Mouse (Mus musculus): ENCODE measurements around the gene Tspan32. TPM values are rescaled to one million over a fixed set of nuclear protein-coding genes. Genes with fewer than 3 reads are reported as not detected.

Tspan32 gene
- total and polyA plus RNA-seq, 2 experiments from 2014 or later: 0.46 to 1.7 TPM

DNA sequence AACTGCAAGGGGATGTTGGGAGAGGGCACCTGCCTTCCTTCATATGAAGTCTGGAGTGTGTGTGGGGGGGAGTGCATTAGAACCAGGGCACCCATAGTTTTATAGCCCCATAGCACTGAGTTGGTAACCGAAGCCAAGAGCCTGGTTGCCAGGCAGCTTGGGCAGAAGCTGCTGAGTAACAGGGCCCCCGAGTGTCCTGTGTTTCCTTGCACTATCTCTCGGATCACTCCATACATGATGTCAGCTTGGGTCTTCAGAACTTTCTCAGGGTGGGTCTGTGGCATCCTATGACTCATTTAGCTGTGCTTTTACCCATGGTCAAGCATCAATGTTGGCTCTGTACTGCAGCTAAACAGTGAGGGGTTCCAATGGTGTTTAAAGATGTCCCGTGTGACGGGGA is 52.2 kb downstream of the Tspan32 start:
- H3K4me2 ChIP-seq (ENCODE audit: low read depth, low read length): peak overlapping the region; percentile 97
- peaks cover 62% of the 10 kb centered on the region for H3K4me1 ChIP-seq (ENCODE audit: control insufficient read depth, insufficient read depth)
- TF ChIP-seq EP300 (IDR thresholded peaks at IDR 0.05; ENCODE audit: low read depth) (no peak), CTCF (IDR thresholded peaks at IDR 0.05; ENCODE audit: low read depth) (no peak)
- ATAC-seq (ENCODE audit: insufficient read depth, low read depth) (no peak), DNase-seq (ENCODE audit: low spot score) (no peak)
- peaks cover 25% of the 10 kb centered on the region for H3K36me3 ChIP-seq (replicated peaks; ENCODE audit: control insufficient read depth, insufficient read depth, low read length)
- 0 out of 2 replicates have a peak overlapping the region, but pooled peaks have one; percentile 5 for H3K9ac ChIP-seq (replicated peaks; ENCODE audit: low read depth, low read length)
- no peaks in the 10 kb centered on the region for H3K27me3 ChIP-seq (ENCODE audit: control insufficient read depth, insufficient read depth, low read length)
- 59% methylated on average over 5 of the region's 5 CpGs for WGBS
- peak overlapping the region; percentile 99 for H3K27ac ChIP-seq (ENCODE audit: low read depth)
- 0 out of 2 replicates have a peak overlapping the region, but pooled peaks have one; percentile 0 for H3K4me3 ChIP-seq (ENCODE audit: low read depth, low read length)
- no peaks in the 10 kb centered on the region for H3K9me3 ChIP-seq (replicated peaks; ENCODE audit: control insufficient read depth, low read length)

GRCm38 (mm10) chr7:143057667-143058220 is 52.9 kb downstream of the Tspan32 start:
- peak overlapping the region; percentile 24; the same call in 1 of the 2 replicates for H3K9ac ChIP-seq (replicated peaks; ENCODE audit: low read depth, low read length)
- 0 out of 2 replicates have a peak, but pooled peaks have one; percentile 13 for ATAC-seq (ENCODE audit: insufficient read depth, low read depth)
- H3K9me3 ChIP-seq (replicated peaks; ENCODE audit: control insufficient read depth, low read length): no peaks in the 10 kb centered on the region
- H3K4me1 ChIP-seq (ENCODE audit: control insufficient read depth, insufficient read depth): peaks cover 57% of the 10 kb centered on the region
- peak overlapping the region; percentile 97 for H3K4me2 ChIP-seq (ENCODE audit: low read depth, low read length)
- DNase-seq (ENCODE audit: low spot score): no peak
- TF ChIP-seq EP300 (IDR thresholded peaks at IDR 0.05; ENCODE audit: low read depth) (no peak), CTCF (IDR thresholded peaks at IDR 0.05; ENCODE audit: low read depth) (no peak)
- peak overlapping the region; percentile 99 for H3K27ac ChIP-seq (ENCODE audit: low read depth)
- no peaks in the 10 kb centered on the region for H3K27me3 ChIP-seq (ENCODE audit: control insufficient read depth, insufficient read depth, low read length)
- H3K36me3 ChIP-seq (replicated peaks; ENCODE audit: control insufficient read depth, insufficient read depth, low read length): peaks cover 32% of the 10 kb centered on the region
- peak overlapping the region; percentile 12 for H3K4me3 ChIP-seq (ENCODE audit: low read depth, low read length)
- 3% methylated on average over 9 of the region's 9 CpGs for WGBS

GRCm38 (mm10) chr7:143058221-143058697 is 53.4 kb downstream of the Tspan32 start:
- Histone ChIP-seq H3K4me3 (ENCODE audit: low read depth, low read length) (peak overlapping the region; percentile 12), H3K9me3 (replicated peaks; ENCODE audit: control insufficient read depth, low read length) (no peaks in the 10 kb centered on the region), H3K27me3 (ENCODE audit: control insufficient read depth, insufficient read depth, low read length) (no peaks in the 10 kb centered on the region), H3K4me2 (ENCODE audit: low read depth, low read length) (peak overlapping the region; percentile 97), H3K9ac (replicated peaks; ENCODE audit: low read depth, low read length) (peak overlapping the region; percentile 24), H3K4me1 (ENCODE audit: control insufficient read depth, insufficient read depth) (peaks cover 57% of the 10 kb centered on the region), H3K36me3 (replicated peaks; ENCODE audit: control insufficient read depth, insufficient read depth, low read length) (peaks cover 38% of the 10 kb centered on the region), H3K27ac (ENCODE audit: low read depth) (peak overlapping the region; percentile 99)
- ATAC-seq (ENCODE audit: insufficient read depth, low read depth): peak; percentile 61
- peak; percentile 74 for DNase-seq (ENCODE audit: low spot score)
- no peak for TF ChIP-seq CTCF (IDR thresholded peaks at IDR 0.05; ENCODE audit: low read depth)
- TF ChIP-seq EP300 (IDR thresholded peaks at IDR 0.05; ENCODE audit: low read depth): peak; percentile 60; the same call in 1 of the 2 replicates
- WGBS: 7% methylated on average over 5 of the region's 5 CpGs

DNA sequence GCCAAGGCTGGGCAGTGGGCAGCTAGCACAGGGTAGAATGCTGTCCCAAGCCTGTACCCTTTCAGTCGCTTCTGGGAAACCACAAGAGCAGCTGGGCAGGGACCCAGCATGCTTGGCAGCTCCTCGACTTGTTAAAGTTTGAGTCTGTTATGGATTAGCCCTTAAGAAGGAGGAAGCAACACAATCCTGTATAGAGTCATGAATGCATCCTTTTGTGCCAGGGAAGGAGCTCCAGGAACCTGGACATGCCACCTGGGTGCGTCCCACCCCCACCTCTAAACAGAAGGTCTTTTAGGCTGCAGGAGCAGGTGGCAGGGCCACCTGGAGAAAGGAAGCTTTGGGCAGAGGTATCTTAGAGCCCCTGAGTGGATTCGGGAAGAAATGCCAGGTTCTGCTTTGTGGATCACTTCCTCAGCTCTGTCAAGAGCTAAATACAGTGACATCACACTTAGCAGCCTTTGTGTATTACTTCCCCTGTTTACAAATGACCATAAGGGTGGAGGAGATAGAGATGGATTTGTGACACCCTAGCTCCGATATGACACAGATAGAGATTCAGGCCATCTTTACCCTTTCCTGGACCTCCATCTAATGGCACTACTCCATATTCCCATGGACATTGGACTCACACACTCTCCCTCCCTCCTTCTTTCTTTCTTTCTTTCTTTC is 54.5 kb downstream of the Tspan32 start:
- Histone ChIP-seq H3K4me1 (ENCODE audit: control insufficient read depth, insufficient read depth) (peaks cover 57% of the 10 kb centered on the region), H3K27ac (ENCODE audit: low read depth) (peak overlapping the region; percentile 99), H3K36me3 (replicated peaks; ENCODE audit: control insufficient read depth, insufficient read depth, low read length) (peaks cover 48% of the 10 kb centered on the region), H3K9ac (replicated peaks; ENCODE audit: low read depth, low read length) (peak overlapping the region; percentile 24), H3K27me3 (ENCODE audit: control insufficient read depth, insufficient read depth, low read length) (no peaks in the 10 kb centered on the region), H3K4me3 (ENCODE audit: low read depth, low read length) (no peak overlapping the region), H3K9me3 (replicated peaks; ENCODE audit: control insufficient read depth, low read length) (no peaks in the 10 kb centered on the region), H3K4me2 (ENCODE audit: low read depth, low read length) (peak overlapping the region; percentile 97)
- no peak for DNase-seq (ENCODE audit: low spot score)
- no peak for ATAC-seq (ENCODE audit: insufficient read depth, low read depth)
- TF ChIP-seq CTCF (IDR thresholded peaks at IDR 0.05; ENCODE audit: low read depth) (no peak), EP300 (IDR thresholded peaks at IDR 0.05; ENCODE audit: low read depth) (no peak)
- 33% methylated on average over 5 of the region's 5 CpGs for WGBS

- ATAC-seq (ENCODE audit: insufficient read depth, low read depth): no peak
- H3K36me3 ChIP-seq (replicated peaks; ENCODE audit: control insufficient read depth, insufficient read depth, low read length): peaks cover 78% of the 10 kb centered on the region
- H3K9ac ChIP-seq (replicated peaks; ENCODE audit: low read depth, low read length): no peak overlapping the region
- H3K4me3 ChIP-seq (ENCODE audit: low read depth, low read length): no peak overlapping the region
- no peak for TF ChIP-seq EP300 (IDR thresholded peaks at IDR 0.05; ENCODE audit: low read depth)
- no peak for TF ChIP-seq CTCF (IDR thresholded peaks at IDR 0.05; ENCODE audit: low read depth)
- no peak for DNase-seq (ENCODE audit: low spot score)
- no peaks in the 10 kb centered on the region for H3K27me3 ChIP-seq (ENCODE audit: control insufficient read depth, insufficient read depth, low read length)
- H3K4me1 ChIP-seq (ENCODE audit: control insufficient read depth, insufficient read depth): peaks cover 24% of the 10 kb centered on the region
- H3K9me3 ChIP-seq (replicated peaks; ENCODE audit: control insufficient read depth, low read length): no peaks in the 10 kb centered on the region
- H3K4me2 ChIP-seq (ENCODE audit: low read depth, low read length): no peak overlapping the region
- WGBS: 71% methylated on average over 2 of the region's 2 CpGs
- peak overlapping the region; percentile 26; the same call in 1 of the 2 replicates for H3K27ac ChIP-seq (ENCODE audit: low read depth)
Measured at GRCm38 (mm10) chr7:143062704-143063103, 57.9 kb downstream of the Tspan32 start.
